Mouse (Mus musculus) forebrain, embryonic 11.5 days (tissue): ENCODE data around the gene Aif1. TPM values are rescaled to one million over a fixed set of nuclear protein-coding genes. Genes with fewer than 3 reads are reported as not detected.

Source experiments
- ATAC-seq: fragments of 200-750 bp; cut with Nextera tagmentation; replicated peaks from 2 replicates; pipeline ENCODE4 v1.8.0; 2017; ENCODE audit warnings: moderate TSS enrichment; ENCODE audit not compliant: low FRiP score
- DNase-seq: peaks from one replicate; pipeline ENCODE4 v3.0.0-alpha.2; 2017; ENCODE audit warnings: low spot score
- H3K27ac ChIP-seq: fragments of 300-500 bp; sonication (generic); 2 replicates; pipeline ENCODE4 v1.5.1; 2014; ENCODE audit warnings: low read depth, low read length
- H3K27me3 ChIP-seq: fragments of 300-500 bp; sonication (generic); 2 replicates; pipeline ENCODE4 v1.6.1; 2014; ENCODE audit warnings: mild to moderate bottlenecking, low read length, mixed read lengths; ENCODE audit not compliant: control insufficient read depth, insufficient read depth
- H3K36me3 ChIP-seq: fragments of 300-500 bp; sonication (generic); 2 replicates; pipeline ENCODE4 v1.6.1; 2014; ENCODE audit warnings: mild to moderate bottlenecking, low read length, moderate library complexity, mixed read lengths; ENCODE audit not compliant: control insufficient read depth, insufficient read depth
- H3K4me1 ChIP-seq: fragments of 300-500 bp; sonication (generic); replicated peaks from 2 replicates; pipeline ENCODE4 v1.6.1; 2014; ENCODE audit warnings: low read length, mixed read lengths; ENCODE audit not compliant: control insufficient read depth, insufficient read depth
- H3K4me2 ChIP-seq: fragments of 300-500 bp; sonication (generic); 2 replicates; pipeline ENCODE4 v1.6.1; 2014; ENCODE audit warnings: low read depth, mild to moderate bottlenecking, low read length, moderate library complexity, mixed read lengths; ENCODE audit not compliant: severe bottlenecking
- H3K4me3 ChIP-seq: fragments of 300-500 bp; sonication (generic); 2 replicates; pipeline ENCODE4 v1.5.1; 2014; ENCODE audit warnings: low read depth, low read length
- H3K9ac ChIP-seq: fragments of 300-500 bp; sonication (generic); 2 replicates; pipeline ENCODE4 v1.6.1; 2014; ENCODE audit warnings: low read length
- H3K9me3 ChIP-seq: fragments of 300-500 bp; sonication (generic); 2 replicates; pipeline ENCODE4 v1.6.1; 2016; ENCODE audit warnings: low read length, mixed read lengths; ENCODE audit not compliant: control insufficient read depth
- WGBS: fragments of 180-500 bp; shearing (Covaris S2); extraction: QIAGEN DNeasy Blood & Tissue Kit; methylation state at CpG from one replicate; pipeline ENCODE4 v1.1.7; 2014; 5-methylcytosine and 5-hydroxymethylcytosine counted together
- polyA plus RNA-seq: library from polyadenylated mRNA; unstranded; fragments of >200 nt; fragmentation: Nextera tagmentation; extraction: Ambion mirVana; gene quantifications from 2 replicates; pipeline ENCODE4 v1.2.1, GENCODE M21; 2014

The Aif1 gene
- polyA plus RNA-seq, 1 experiment from 2014 or later = 3.5 TPM

DNA sequence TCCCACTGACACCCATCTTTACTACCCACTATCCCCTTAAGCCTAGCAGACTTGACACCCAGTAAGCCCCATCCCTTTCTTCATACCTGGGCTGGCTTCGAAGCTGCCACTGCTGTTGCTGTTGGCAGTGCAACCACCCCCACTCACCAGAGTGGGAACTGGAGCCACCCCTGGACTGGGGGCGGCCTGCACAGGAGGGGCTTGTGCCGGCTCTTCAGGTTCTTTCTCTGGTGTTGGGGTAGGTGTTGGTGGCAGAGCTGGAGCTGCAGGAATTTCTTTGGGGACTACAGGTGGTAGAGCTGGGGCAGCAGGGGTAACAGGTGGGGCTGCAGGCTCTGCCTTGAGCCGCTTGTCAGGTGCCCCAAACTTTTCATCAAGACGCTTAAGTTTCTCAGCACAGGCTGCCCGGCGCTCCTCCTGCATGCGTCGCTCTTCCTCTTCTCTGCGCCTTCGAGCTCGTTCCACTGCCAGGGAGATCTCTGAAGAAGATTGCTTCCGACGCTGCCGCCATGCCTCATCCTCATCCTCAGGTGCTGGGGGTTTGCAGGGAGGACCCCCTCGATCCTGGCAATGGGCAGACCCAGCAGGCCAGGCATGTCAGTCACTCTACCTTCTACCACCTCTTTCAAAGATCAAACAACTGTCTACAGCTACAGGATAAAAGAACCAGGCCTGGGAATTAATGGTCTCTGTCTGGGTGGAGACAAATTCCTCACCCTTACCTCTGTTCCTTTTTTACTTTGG is 16.8 kb downstream of the Aif1 start:
- H3K9ac ChIP-seq = no peak overlapping the region
- no peak for ATAC-seq
- 95% methylated on average over 16 of the region's 16 CpGs for WGBS

DNA sequence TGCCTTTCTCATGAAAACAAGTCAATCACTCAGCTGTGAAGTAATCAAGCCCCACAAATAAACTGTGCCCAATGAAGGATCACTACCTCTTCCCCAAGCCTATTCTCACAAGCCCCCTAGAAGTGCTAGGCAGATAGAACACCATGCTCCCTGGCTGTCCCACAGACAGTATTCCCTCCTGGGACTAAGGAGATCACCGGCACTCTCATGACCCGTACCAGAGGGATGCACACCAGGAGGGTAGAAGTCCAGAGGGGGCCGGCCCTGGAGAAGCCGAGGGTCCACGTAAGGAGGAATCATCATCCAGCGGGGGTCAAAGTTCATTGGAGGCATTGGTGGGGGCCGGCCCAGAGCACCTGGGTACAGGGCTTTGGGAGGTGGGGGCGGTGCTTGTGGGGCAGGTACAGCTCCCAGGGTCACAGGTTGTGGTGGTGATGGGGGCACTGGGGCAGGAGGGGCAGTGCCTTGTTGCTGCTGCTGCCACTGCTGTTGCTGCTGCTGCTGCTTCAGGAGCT is 18.1 kb downstream of the Aif1 start:
- no peak for ATAC-seq
- peak; percentile 50 for DNase-seq
- no peak overlapping the region for H3K9ac ChIP-seq
- H3K9me3 ChIP-seq = no peaks in the 10 kb centered on the region
- H3K27me3 ChIP-seq = no peaks in the 10 kb centered on the region
- H3K4me3 ChIP-seq = no peak overlapping the region
- H3K4me2 ChIP-seq = no peak overlapping the region
- peaks cover 3% of the 10 kb centered on the region for H3K4me1 ChIP-seq
- H3K27ac ChIP-seq = no peak overlapping the region
- peaks cover 81% of the 10 kb centered on the region for H3K36me3 ChIP-seq
- WGBS = 95% methylated on average over 8 of the region's 8 CpGs

More for the DNA sequence above, 16.8 kb downstream of the Aif1 start:
- H3K36me3 ChIP-seq = peaks cover 69% of the 10 kb centered on the region
- no peak overlapping the region for H3K27ac ChIP-seq
- H3K4me2 ChIP-seq = no peak overlapping the region
- H3K4me3 ChIP-seq = no peak overlapping the region
- H3K4me1 ChIP-seq = peaks cover 6% of the 10 kb centered on the region
- DNase-seq = no peak
- no peaks in the 10 kb centered on the region for H3K27me3 ChIP-seq
- no peaks in the 10 kb centered on the region for H3K9me3 ChIP-seq

DNA sequence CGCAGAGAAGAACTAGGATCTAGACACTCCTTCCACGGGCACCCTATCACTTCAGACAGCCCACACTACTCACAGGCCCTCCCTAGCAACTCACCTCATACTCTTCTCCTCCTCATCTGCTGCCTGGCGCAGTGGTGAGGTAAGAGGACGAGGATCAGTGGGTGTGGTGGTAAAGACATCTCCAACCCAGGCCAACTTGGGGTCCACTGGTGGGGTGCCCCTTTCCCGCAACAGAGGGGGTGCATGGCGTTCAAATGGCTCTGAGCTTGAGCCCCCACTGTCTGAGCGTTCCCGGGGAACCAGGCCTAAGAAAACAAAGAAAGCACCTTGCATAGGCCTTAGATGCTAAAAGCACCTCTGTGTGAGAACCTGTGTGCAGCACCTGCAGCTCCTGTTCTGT is 18.6 kb downstream of the Aif1 start:
- Histone ChIP-seq H3K36me3 (peaks cover 86% of the 10 kb centered on the region), H3K27me3 (no peaks in the 10 kb centered on the region), H3K4me3 (no peak overlapping the region), H3K27ac (no peak overlapping the region), H3K9me3 (no peaks in the 10 kb centered on the region), H3K9ac (no peak overlapping the region), H3K4me1 (no peaks in the 10 kb centered on the region), H3K4me2 (no peak overlapping the region)
- ATAC-seq (no peak), DNase-seq (no peak)
- 92% methylated on average over 8 of the region's 8 CpGs for WGBS

DNA sequence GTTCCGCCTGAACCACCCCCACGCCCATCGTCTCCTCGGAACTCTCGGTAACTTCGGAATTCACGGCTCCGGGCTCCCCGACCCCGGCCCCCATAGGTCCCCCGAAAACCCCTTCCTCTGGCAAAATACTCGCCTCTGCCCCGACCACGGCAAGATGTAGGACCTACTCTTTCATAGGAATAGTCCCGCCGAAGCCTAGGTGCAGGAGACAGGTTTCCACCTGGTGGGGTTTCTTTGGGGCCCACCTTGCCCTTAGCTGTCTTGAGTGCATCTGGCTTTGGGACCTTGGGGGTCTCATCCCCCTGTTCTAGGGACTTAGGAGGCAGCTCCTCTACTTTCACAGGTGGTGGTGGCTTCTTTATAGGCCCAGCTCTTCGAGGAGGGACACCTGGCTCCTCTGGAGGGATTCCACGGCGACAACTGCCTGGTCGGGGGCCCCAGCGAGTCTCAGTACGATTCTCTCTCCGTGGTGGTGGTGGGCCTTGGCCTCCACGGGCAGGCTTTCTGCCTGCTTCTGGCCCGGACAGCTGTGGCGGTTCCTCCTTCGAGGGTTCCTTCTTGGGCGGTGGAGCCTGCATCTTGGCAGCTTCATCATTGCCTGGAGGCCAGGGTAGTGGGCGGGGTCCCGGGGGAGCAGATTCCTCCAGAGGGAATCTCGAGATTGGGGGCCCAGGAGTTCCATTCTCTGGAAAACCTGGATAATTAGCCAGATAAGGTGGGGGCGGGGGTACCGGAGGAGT is 19.2 kb downstream of the Aif1 start:
- H3K9ac ChIP-seq = no peak overlapping the region
- no peaks in the 10 kb centered on the region for H3K9me3 ChIP-seq
- H3K4me1 ChIP-seq = no peaks in the 10 kb centered on the region
- H3K27ac ChIP-seq = no peak overlapping the region
- DNase-seq (no peak), ATAC-seq (no peak)
- 92% methylated on average over 33 of the region's 33 CpGs for WGBS
- H3K36me3 ChIP-seq = peaks cover 85% of the 10 kb centered on the region
- H3K4me3 ChIP-seq = no peak overlapping the region
- no peaks in the 10 kb centered on the region for H3K27me3 ChIP-seq
- H3K4me2 ChIP-seq = no peak overlapping the region

DNA sequence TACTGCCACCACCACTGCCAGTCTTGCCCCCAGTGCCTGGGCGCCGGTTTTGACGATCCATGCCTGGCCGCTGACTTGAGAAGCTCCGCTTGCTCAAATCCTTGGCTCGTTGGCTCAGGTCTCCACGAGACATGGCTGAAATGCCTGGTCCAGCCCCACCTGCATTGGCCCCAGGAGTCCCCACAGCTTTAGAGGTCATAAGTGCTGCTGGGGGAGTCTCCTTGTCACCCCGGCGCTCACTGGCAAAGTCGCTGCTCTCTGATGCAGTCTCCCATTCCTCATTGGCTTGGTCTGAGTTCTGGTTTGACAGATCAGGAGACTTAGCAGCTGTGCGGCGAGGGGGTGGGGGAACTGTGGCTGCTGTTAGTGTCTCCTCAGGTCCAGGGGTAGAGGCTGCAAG is 20.4 kb downstream of the Aif1 start:
- Histone ChIP-seq H3K27ac (no peak overlapping the region), H3K36me3 (peaks cover 82% of the 10 kb centered on the region), H3K27me3 (no peaks in the 10 kb centered on the region), H3K4me1 (no peaks in the 10 kb centered on the region), H3K9ac (no peak overlapping the region), H3K4me3 (no peak overlapping the region), H3K9me3 (no peaks in the 10 kb centered on the region), H3K4me2 (no peak overlapping the region)
- DNase-seq = peak; percentile 52
- WGBS = 93% methylated on average over 12 of the region's 12 CpGs
- no peak for ATAC-seq

DNA sequence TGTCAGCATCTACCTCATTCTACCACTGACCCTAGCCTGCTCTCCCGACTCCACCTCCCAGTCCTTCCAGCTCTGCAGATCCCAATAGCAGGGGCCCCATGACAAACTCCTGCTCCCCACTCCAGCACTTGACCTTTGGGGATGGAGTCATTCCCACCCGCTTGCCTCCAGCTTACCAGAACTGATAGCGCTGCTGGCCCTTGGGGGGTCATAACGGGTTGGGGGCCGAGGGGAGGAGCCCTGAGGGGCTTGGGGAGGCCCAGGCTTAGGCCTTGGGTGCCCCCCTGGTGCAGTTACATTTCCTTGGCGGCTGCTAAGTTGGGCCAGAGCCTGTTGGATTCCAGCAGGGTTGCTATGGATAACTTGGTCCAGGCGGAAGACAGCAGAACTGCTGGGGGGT is 21.3 kb downstream of the Aif1 start:
- Histone ChIP-seq H3K4me2 (no peak overlapping the region), H3K9me3 (no peaks in the 10 kb centered on the region), H3K36me3 (peaks cover 80% of the 10 kb centered on the region), H3K27me3 (no peaks in the 10 kb centered on the region), H3K9ac (no peak overlapping the region), H3K4me1 (no peaks in the 10 kb centered on the region), H3K4me3 (no peak overlapping the region), H3K27ac (no peak overlapping the region)
- 87% methylated on average over 7 of the region's 7 CpGs for WGBS
- ATAC-seq (no peak), DNase-seq (no peak)

DNA sequence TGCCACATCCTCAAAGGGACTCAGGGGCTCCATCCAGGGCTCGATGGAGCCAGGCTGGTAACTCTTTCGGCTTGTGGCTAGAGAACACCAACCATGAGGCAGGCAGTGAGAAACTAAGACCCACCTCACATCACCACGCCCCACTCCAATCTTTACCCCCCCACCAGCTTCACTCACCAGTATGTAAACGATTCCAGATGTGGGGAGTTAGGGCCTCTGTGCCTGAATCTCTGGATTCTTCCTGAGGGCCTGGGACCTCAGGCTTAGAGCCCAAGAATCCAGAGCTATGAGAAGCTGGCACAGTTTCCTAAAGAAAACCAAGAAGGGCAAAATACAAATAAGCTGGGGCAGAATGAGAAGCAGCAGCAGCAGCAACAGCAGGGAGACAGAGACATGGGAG is 21.9 kb downstream of the Aif1 start:
- Histone ChIP-seq H3K27ac (no peak overlapping the region), H3K9ac (no peak overlapping the region), H3K9me3 (no peaks in the 10 kb centered on the region), H3K4me2 (no peak overlapping the region), H3K27me3 (no peaks in the 10 kb centered on the region), H3K4me3 (no peak overlapping the region), H3K36me3 (peaks cover 81% of the 10 kb centered on the region), H3K4me1 (no peaks in the 10 kb centered on the region)
- 90% methylated on average over 4 of the region's 4 CpGs for WGBS
- ATAC-seq = no peak
- DNase-seq = no peak

DNA sequence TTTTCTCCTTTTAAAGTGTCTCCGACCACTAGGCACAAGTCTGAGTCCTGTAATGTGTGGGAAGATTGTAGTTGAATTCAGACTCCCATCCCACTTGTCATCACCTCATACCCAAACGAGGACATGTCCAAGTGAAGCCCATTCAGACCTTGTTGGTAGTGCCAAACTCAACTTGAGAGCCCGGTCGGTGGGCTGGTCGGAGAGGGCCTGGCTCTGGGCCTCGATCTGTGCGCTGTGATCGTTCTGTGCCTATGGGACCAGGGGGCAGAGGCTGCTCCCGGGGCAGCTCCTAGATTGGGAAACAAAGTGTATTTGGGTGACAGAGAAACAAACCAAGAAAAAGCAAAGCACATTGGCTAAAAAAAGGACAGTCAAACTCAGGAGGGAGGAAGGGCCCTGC is 22.8 kb downstream of the Aif1 start:
- Histone ChIP-seq H3K4me3 (no peak overlapping the region), H3K27me3 (no peaks in the 10 kb centered on the region), H3K4me2 (no peak overlapping the region), H3K36me3 (peaks cover 74% of the 10 kb centered on the region), H3K9me3 (no peaks in the 10 kb centered on the region), H3K9ac (no peak overlapping the region), H3K4me1 (no peaks in the 10 kb centered on the region), H3K27ac (no peak overlapping the region)
- peak; percentile 52 for DNase-seq
- ATAC-seq = no peak
- 93% methylated on average over 9 of the region's 9 CpGs for WGBS
